8 mouse cellular contexts compared by ENCODE assay signal in genomic region chr2:32566536-32567063, GRCm38 (mm10). TPM values are rescaled to one million over a fixed set of nuclear protein-coding genes. Genes with fewer than 3 reads are reported as not detected.
DNase-seq lines count a peak whose midpoint lies in the region; ATAC-seq and TF ChIP-seq lines count a peak whose summit lies in the region.

No protein-coding gene starts in this region.

- no peak overlapping the region for H3K4me2 ChIP-seq in embryonic facial prominence, embryonic 14.5 days (ENCODE audit: low read depth, low read length)
- H3K4me2 ChIP-seq in limb, embryonic 14.5 days (replicated peaks; ENCODE audit: low read depth, low read length, severe bottlenecking) = no peak overlapping the region

- no peak overlapping the region for H3K27ac ChIP-seq in bone marrow, adult 2 months (ENCODE audit: control insufficient read depth, insufficient read depth, low read depth, low read length, poor library complexity)
- H3K27ac ChIP-seq in embryonic facial prominence, embryonic 14.5 days (replicated peaks; ENCODE audit: low read depth, low read length) = no peak overlapping the region
- no peak overlapping the region for H3K27ac ChIP-seq in limb, embryonic 14.5 days (replicated peaks; ENCODE audit: low read depth, low read length)

- no peaks in the 10 kb centered on the region for H3K27me3 ChIP-seq in embryonic facial prominence, embryonic 14.5 days (replicated peaks; ENCODE audit: control insufficient read depth, insufficient read depth, low read length)
- H3K27me3 ChIP-seq in limb, embryonic 14.5 days (ENCODE audit: control insufficient read depth, insufficient read depth, low read length) = no peaks in the 10 kb centered on the region

- H3K4me1 ChIP-seq in bone marrow, adult 2 months (ENCODE audit: control insufficient read depth, insufficient read depth, low read length) = no peaks in the 10 kb centered on the region
- peaks cover 4% of the 10 kb centered on the region for H3K4me1 ChIP-seq in embryonic facial prominence, embryonic 14.5 days (ENCODE audit: control insufficient read depth, insufficient read depth, low read length)
- H3K4me1 ChIP-seq in limb, embryonic 14.5 days (ENCODE audit: control insufficient read depth, insufficient read depth, low read length) = peaks cover 6% of the 10 kb centered on the region

- WGBS in bone marrow, adult 2 months = 43% methylated on average over 4 of the region's 4 CpGs
- 32% methylated on average over 4 of the region's 4 CpGs for WGBS in embryonic facial prominence, embryonic 14.5 days
- 44% methylated on average over 4 of the region's 4 CpGs for WGBS in limb, embryonic 14.5 days

- peak; percentile 66 for DNase-seq in cerebellum, adult 11 months
- DNase-seq in 416B (ENCODE audit: low read depth) = peak; percentile 83
- DNase-seq in embryonic facial prominence, embryonic 14.5 days (ENCODE audit: low spot score) = peak; percentile 78
- DNase-seq in induced T-regulatory cell, adult 2 months (ENCODE audit: low read depth) = peak; percentile 87
- peak; percentile 76 for DNase-seq in limb, embryonic 14.5 days (ENCODE audit: low spot score)
- DNase-seq in right cerebral cortex, postnatal 10 days (ENCODE audit: low spot score in 2 of 2) = peak; percentile 62 to 76

- H3K9ac ChIP-seq in embryonic facial prominence, embryonic 14.5 days (ENCODE audit: low read depth, low read length) = no peak overlapping the region
- H3K9ac ChIP-seq in limb, embryonic 14.5 days (ENCODE audit: low read depth, low read length, severe bottlenecking) = no peak overlapping the region

- TF ChIP-seq CTCF in bone marrow, adult 2 months (IDR thresholded peaks at IDR 0.05; ENCODE audit: control insufficient read depth, insufficient read depth, low read length) = peak; percentile 84

- ATAC-seq in cerebellum, adult (ENCODE audit: insufficient number of reproducible peaks, low FRiP score, low TSS enrichment) = no peak
- no peak for ATAC-seq in embryonic facial prominence, embryonic 14.5 days (ENCODE audit: low read depth)
- ATAC-seq in limb, embryonic 14.5 days (ENCODE audit: low FRiP score, low read depth) = no peak

- no peaks in the 10 kb centered on the region for H3K9me3 ChIP-seq in embryonic facial prominence, embryonic 14.5 days (ENCODE audit: control insufficient read depth, low read length)
- H3K9me3 ChIP-seq in limb, embryonic 14.5 days (ENCODE audit: control insufficient read depth, low read length) = no peaks in the 10 kb centered on the region

- H3K36me3 ChIP-seq in embryonic facial prominence, embryonic 14.5 days (ENCODE audit: control insufficient read depth, insufficient read depth, low read length) = peaks cover 66% of the 10 kb centered on the region
- H3K36me3 ChIP-seq in limb, embryonic 14.5 days (ENCODE audit: control insufficient read depth, insufficient read depth, low read length) = peaks cover 73% of the 10 kb centered on the region

- no peak for TF ChIP-seq POLR2A in bone marrow, adult 2 months (IDR thresholded peaks at IDR 0.05; ENCODE audit: borderline replicate concordance, control insufficient read depth, low read depth, low read length)
- TF ChIP-seq POLR2A in limb, embryonic 14.5 days (IDR thresholded peaks at IDR 0.05; ENCODE audit: borderline replicate concordance, extremely low read depth, insufficient read depth, insufficient read length) = no peak

- H3K4me3 ChIP-seq in bone marrow, adult 2 months (replicated peaks; ENCODE audit: control insufficient read depth, low read depth, low read length) = no peak overlapping the region
- H3K4me3 ChIP-seq in embryonic facial prominence, embryonic 14.5 days (ENCODE audit: low read depth, low read length) = no peak overlapping the region
- H3K4me3 ChIP-seq in limb, embryonic 14.5 days (replicated peaks; ENCODE audit: low read length) = no peak overlapping the region

RNA-seq across cellular contexts. Expression of gene Dpm2, which starts 4.1 kb away (rescaled TPM):
- 27.7 and 54.8 TPM in 2 replicates for polyA plus RNA-seq in bone marrow, adult 2 months (2011; ENCODE audit: insufficient read depth, insufficient read length, low replicate concordance, missing spikeins)
- 107 and 110 TPM in 2 replicates for polyA plus RNA-seq in embryonic facial prominence, embryonic 14.5 days (2014; fragmentation: Nextera tagmentation; extraction: Ambion mirVana)
- 146 and 178 TPM in 2 replicates for polyA plus RNA-seq in limb, embryonic 14.5 days (2012; rRNA removed)
- polyA plus RNA-seq in limb, embryonic 14.5 days (2014; fragmentation: Nextera tagmentation; extraction: Ambion mirVana) = 122 TPM in 2 replicates

RNA-seq across cellular contexts. Expression of gene Pip5kl1, which starts 8.0 kb away (rescaled TPM):
- not detected in 2 replicates for polyA plus RNA-seq in bone marrow, adult 2 months (2011; ENCODE audit: insufficient read depth, insufficient read length, low replicate concordance, missing spikeins)
- polyA plus RNA-seq in embryonic facial prominence, embryonic 14.5 days (2014; fragmentation: Nextera tagmentation; extraction: Ambion mirVana) = 0.38 and 1.1 TPM in 2 replicates
- polyA plus RNA-seq in limb, embryonic 14.5 days (2012; rRNA removed) = 1.9 and 3.1 TPM in 2 replicates
- polyA plus RNA-seq in limb, embryonic 14.5 days (2014; fragmentation: Nextera tagmentation; extraction: Ambion mirVana) = 0.43 and 1.3 TPM in 2 replicates

RNA-seq across cellular contexts. Expression of gene 9430097D07Rik, which starts 8.9 kb away (rescaled TPM):
- not detected in 2 replicates for polyA plus RNA-seq in bone marrow, adult 2 months (2011; ENCODE audit: insufficient read depth, insufficient read length, low replicate concordance, missing spikeins)
- polyA plus RNA-seq in embryonic facial prominence, embryonic 14.5 days (2014; fragmentation: Nextera tagmentation; extraction: Ambion mirVana) = 0.13 and 0.18 TPM in 2 replicates
- 0.09 TPM in 1 of 2 replicates, not detected in the other for polyA plus RNA-seq in limb, embryonic 14.5 days (2012; rRNA removed)
- polyA plus RNA-seq in limb, embryonic 14.5 days (2014; fragmentation: Nextera tagmentation; extraction: Ambion mirVana) = 0.17 TPM in 1 of 2 replicates, not detected in the other

RNA-seq across cellular contexts. Expression of gene St6galnac4, which starts 20.3 kb away (rescaled TPM):
- polyA plus RNA-seq in bone marrow, adult 2 months (2011; ENCODE audit: insufficient read depth, insufficient read length, low replicate concordance, missing spikeins) = 8.6 and 18.7 TPM in 2 replicates
- polyA plus RNA-seq in embryonic facial prominence, embryonic 14.5 days (2014; fragmentation: Nextera tagmentation; extraction: Ambion mirVana) = 39.4 and 41.0 TPM in 2 replicates
- polyA plus RNA-seq in limb, embryonic 14.5 days (2012; rRNA removed) = 31.8 and 44.9 TPM in 2 replicates
- polyA plus RNA-seq in limb, embryonic 14.5 days (2014; fragmentation: Nextera tagmentation; extraction: Ambion mirVana) = 33.3 and 33.9 TPM in 2 replicates

RNA-seq across cellular contexts. Expression of gene Fam102a, which starts 31.5 kb away (rescaled TPM):
- polyA plus RNA-seq in bone marrow, adult 2 months (2011; ENCODE audit: insufficient read depth, insufficient read length, low replicate concordance, missing spikeins) = 5.4 and 9.7 TPM in 2 replicates
- polyA plus RNA-seq in embryonic facial prominence, embryonic 14.5 days (2014; fragmentation: Nextera tagmentation; extraction: Ambion mirVana) = 16.3 and 19.2 TPM in 2 replicates
- 15.3 and 22.8 TPM in 2 replicates for polyA plus RNA-seq in limb, embryonic 14.5 days (2012; rRNA removed)
- polyA plus RNA-seq in limb, embryonic 14.5 days (2014; fragmentation: Nextera tagmentation; extraction: Ambion mirVana) = 17.2 TPM in 2 replicates
